Mouse (Mus musculus) liver, embryonic 14.5 days (tissue): Measurements from ENCODE around the gene Fam184b. TPM values are rescaled to one million over a fixed set of nuclear protein-coding genes. Genes with fewer than 3 reads are reported as not detected.

Experiments
- ATAC-seq: fragments of 200-750 bp; cut with Nextera tagmentation; 2 replicates; pipeline ENCODE4 v1.8.0; 2017; ENCODE audit warnings: moderate number of reproducible peaks, mild to moderate bottlenecking, moderate library complexity; ENCODE audit not compliant: insufficient read depth
- DNase-seq, 3 experiments: peaks; one replicate each; pipeline ENCODE4 v3.0.0-alpha.2; 2012 to 2013; ENCODE audit warnings: low read depth in 3 of 3, low spot score in 3 of 3
- H3K27ac ChIP-seq: fragments of 300-500 bp; sonication (generic); 2 replicates; pipeline ENCODE4 v1.5.1; 2014; ENCODE audit warnings: moderate library complexity, mild to moderate bottlenecking, control low read depth, inconsistent platforms
- H3K27me3 ChIP-seq: fragments of 300-500 bp; sonication (generic); 2 replicates; pipeline ENCODE4 v1.6.1; 2014; ENCODE audit warnings: mild to moderate bottlenecking, low read length, moderate library complexity; ENCODE audit not compliant: control insufficient read depth, insufficient read depth
- H3K36me3 ChIP-seq: fragments of 300-500 bp; sonication (generic); replicated peaks from 2 replicates; pipeline ENCODE4 v1.6.1; 2014; ENCODE audit warnings: low read depth; ENCODE audit not compliant: control insufficient read depth, insufficient read depth
- H3K4me1 ChIP-seq, 2 experiments: fragments of 200-500 bp in 1 of 2; fragments of 300-500 bp in 1 of 2; sonication (generic) in 1 of 2; replicated peaks; 2 replicates each; pipeline ENCODE4 v1.6.1; 2012 to 2014; ENCODE audit warnings: antibody characterized with exemption in 1 of 2, inconsistent platforms in 1 of 2, low read length in 1 of 2; ENCODE audit not compliant: control insufficient read depth in 2 of 2, insufficient read depth in 2 of 2
- H3K4me2 ChIP-seq: fragments of 300-500 bp; sonication (generic); 2 replicates; pipeline ENCODE4 v1.6.1; 2014; ENCODE audit warnings: low read depth, mild to moderate bottlenecking, control low read depth, moderate library complexity
- H3K4me3 ChIP-seq, 2 experiments: fragments of 200-500 bp in 1 of 2; fragments of 300-500 bp in 1 of 2; sonication (generic) in 1 of 2; 2 replicates each; pipeline ENCODE4 v1.5.1; 2012 to 2014; ENCODE audit warnings: low read depth in 2 of 2, low read length in 2 of 2, mild to moderate bottlenecking in 2 of 2, control low read depth in 1 of 2, inconsistent platforms in 1 of 2, moderate library complexity in 1 of 2; ENCODE audit not compliant: insufficient read depth in 1 of 2
- H3K9ac ChIP-seq: fragments of 300-500 bp; sonication (generic); replicated peaks from 2 replicates; pipeline ENCODE4 v1.6.1; 2014; ENCODE audit warnings: mild to moderate bottlenecking, control low read depth, moderate library complexity
- H3K9me3 ChIP-seq: fragments of 300-500 bp; sonication (generic); 2 replicates; pipeline ENCODE4 v1.6.1; 2016; ENCODE audit warnings: low read length, mixed read lengths; ENCODE audit not compliant: control insufficient read depth
- CTCF ChIP-seq: IDR thresholded peaks from 2 replicates; pipeline ENCODE4 v1.5.1; 2016; ENCODE audit warnings: antibody characterized with exemption, low read depth, control low read depth
- EP300 ChIP-seq: IDR thresholded peaks from 2 replicates; pipeline ENCODE4 v1.6.1; 2016; ENCODE audit warnings: antibody characterized with exemption, low read depth
- WGBS: fragments of 180-500 bp; shearing (Covaris S2); extraction: QIAGEN DNeasy Blood & Tissue Kit; methylation state at CpG from one replicate; pipeline ENCODE4 v1.1.7; 2014; ENCODE audit not compliant: insufficient replicate concordance; 5-methylcytosine and 5-hydroxymethylcytosine counted together
- polyA plus RNA-seq, 2 experiments: library from polyadenylated mRNA; depleted of rRNA in 1 of 2; stranded (reverse) in 1 of 2; unstranded in 1 of 2; fragments of >200 nt; fragmentation: Nextera tagmentation in 1 of 2; extraction: Ambion mirVana in 1 of 2; gene quantifications; 2 replicates each; pipeline versions ENCODE4 v1.2.1 to v1.2.3; 2012 to 2014

The Fam184b gene
- polyA plus RNA-seq, 2 experiments, result 0.04 to 0.09 TPM

GRCm38 (mm10) chr5:45679955-45680354 lies 40.5 kb upstream of the Fam184b start:
- no peaks in the 10 kb centered on the region for H3K4me1 ChIP-seq
- no peaks in the 10 kb centered on the region for H3K9me3 ChIP-seq
- no peak overlapping the region for H3K4me2 ChIP-seq
- peaks cover 43% of the 10 kb centered on the region for H3K36me3 ChIP-seq
- H3K4me3 ChIP-seq, result no peak overlapping the region
- no peak for DNase-seq
- no peak for ATAC-seq
- H3K9ac ChIP-seq, result no peak overlapping the region
- TF ChIP-seq EP300, result no peak
- TF ChIP-seq CTCF, result no peak
- H3K27ac ChIP-seq, result no peak overlapping the region
- no peaks in the 10 kb centered on the region for H3K27me3 ChIP-seq

GRCm38 (mm10) chr5:45677639-45678038 lies 38.2 kb upstream of the Fam184b start:
- DNase-seq (no peak), ATAC-seq (no peak)
- H3K4me2 ChIP-seq, result no peak overlapping the region
- no peak for TF ChIP-seq EP300
- no peak for TF ChIP-seq CTCF
- 51% methylated on average over 4 of the region's 4 CpGs for WGBS
- no peak overlapping the region for H3K27ac ChIP-seq
- H3K9me3 ChIP-seq, result no peaks in the 10 kb centered on the region
- no peak overlapping the region for H3K4me3 ChIP-seq
- no peaks in the 10 kb centered on the region for H3K4me1 ChIP-seq
- no peak overlapping the region for H3K9ac ChIP-seq
- no peaks in the 10 kb centered on the region for H3K27me3 ChIP-seq
- peaks cover 31% of the 10 kb centered on the region for H3K36me3 ChIP-seq

- DNase-seq (no peak), ATAC-seq (no peak)
- TF ChIP-seq EP300, result no peak
- TF ChIP-seq CTCF, result no peak
- H3K9ac ChIP-seq, result no peak overlapping the region
- no peak overlapping the region for H3K4me2 ChIP-seq
- H3K27ac ChIP-seq, result no peak overlapping the region
- no peaks in the 10 kb centered on the region for H3K27me3 ChIP-seq
- no peak overlapping the region for H3K4me3 ChIP-seq
- peaks cover 0 to 2% of the 10 kb centered on the region in 2 experiments; a peak in 1 of 4 replicates for H3K4me1 ChIP-seq
- WGBS, result 73% methylated on average over 1 of the region's 1 CpGs
- H3K36me3 ChIP-seq, result peaks cover 24% of the 10 kb centered on the region
- no peaks in the 10 kb centered on the region for H3K9me3 ChIP-seq
Observed at GRCm38 (mm10) chr5:45675032-45675431, 35.6 kb upstream of the Fam184b start.

- Histone ChIP-seq H3K4me3 (peak overlapping the region; percentile 83 to 97), H3K9ac (peak overlapping the region; percentile 91), H3K27ac (no peak overlapping the region), H3K9me3 (no peaks in the 10 kb centered on the region), H3K4me2 (peak overlapping the region; percentile 76), H3K27me3 (no peaks in the 10 kb centered on the region), H3K36me3 (peaks cover 10% of the 10 kb centered on the region), H3K4me1 (peaks cover 0 to 5% of the 10 kb centered on the region in 2 experiments; a peak in 2 of 4 replicates)
- no peak for DNase-seq
- TF ChIP-seq EP300 (no peak), CTCF (no peak)
- no peak for ATAC-seq
- 45% methylated on average over 5 of the region's 5 CpGs for WGBS
Observed at GRCm38 (mm10) chr5:45670894-45671494, 31.6 kb upstream of the Fam184b start.

GRCm38 (mm10) chr5:45670280-45670670 lies 30.9 kb upstream of the Fam184b start:
- peak overlapping the region; percentile 91 for H3K9ac ChIP-seq
- peaks cover 7% of the 10 kb centered on the region for H3K36me3 ChIP-seq
- H3K27ac ChIP-seq, result peak overlapping the region; percentile 81
- peaks cover 0 to 5% of the 10 kb centered on the region in 2 experiments; a peak in 2 of 4 replicates for H3K4me1 ChIP-seq
- DNase-seq (peak in 1 of 3 experiments; percentile 29), ATAC-seq (no peak)
- peak overlapping the region; percentile 83 to 97 for H3K4me3 ChIP-seq
- no peaks in the 10 kb centered on the region for H3K9me3 ChIP-seq
- peak overlapping the region; percentile 76 for H3K4me2 ChIP-seq
- no peaks in the 10 kb centered on the region for H3K27me3 ChIP-seq
- WGBS, result under 1% methylated on average over 13 of the region's 13 CpGs
- TF ChIP-seq CTCF (no peak), EP300 (no peak)
